Mouse (Mus musculus): ENCODE data around the gene Aph1a. TPM values are rescaled to one million over a fixed set of nuclear protein-coding genes. Genes with fewer than 3 reads are reported as not detected.

The Aph1a gene
- polyA plus RNA-seq, 1 experiment from 2014 or later: 35.1 TPM

DNA sequence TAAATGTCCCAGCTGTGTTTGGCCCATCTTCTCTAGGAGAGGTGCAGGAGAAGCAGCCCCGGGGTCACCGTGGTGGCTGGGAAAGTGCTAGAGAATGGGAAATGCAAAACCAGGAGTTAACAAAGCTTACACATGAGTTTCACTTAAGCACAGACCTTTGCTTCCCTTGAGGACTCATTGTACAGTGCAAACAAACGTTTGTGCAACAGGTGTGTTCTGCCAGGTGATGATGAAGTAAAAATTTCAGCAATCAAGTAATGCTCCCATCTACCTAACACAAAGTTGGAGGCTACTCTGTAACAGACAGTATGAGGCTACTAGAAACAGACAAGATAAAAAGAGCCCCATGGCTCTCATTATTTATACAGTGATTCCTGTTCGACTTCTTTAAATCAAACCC is 14.7 kb upstream of the Aph1a start:
- Histone ChIP-seq H3K4me2 (ENCODE audit: low read length) (no peak overlapping the region), H3K4me1 (ENCODE audit: control insufficient read depth, insufficient read depth, low read length) (peaks cover 12% of the 10 kb centered on the region), H3K36me3 (ENCODE audit: control insufficient read depth, insufficient read depth, low read length) (no peaks in the 10 kb centered on the region), H3K27me3 (ENCODE audit: control insufficient read depth, insufficient read depth, low read depth, low read length) (no peaks in the 10 kb centered on the region; the same call in 1 of the 2 replicates), H3K9me3 (replicated peaks; ENCODE audit: control insufficient read depth, low read length, poor library complexity, severe bottlenecking) (no peaks in the 10 kb centered on the region), H3K4me3 (ENCODE audit: low read depth, low read length) (no peak overlapping the region), H3K9ac (ENCODE audit: low read depth, low read length) (no peak overlapping the region), H3K27ac (ENCODE audit: low read length) (no peak overlapping the region)
- 90% methylated on average over 4 of the region's 4 CpGs for WGBS
- ATAC-seq: no peak

DNA sequence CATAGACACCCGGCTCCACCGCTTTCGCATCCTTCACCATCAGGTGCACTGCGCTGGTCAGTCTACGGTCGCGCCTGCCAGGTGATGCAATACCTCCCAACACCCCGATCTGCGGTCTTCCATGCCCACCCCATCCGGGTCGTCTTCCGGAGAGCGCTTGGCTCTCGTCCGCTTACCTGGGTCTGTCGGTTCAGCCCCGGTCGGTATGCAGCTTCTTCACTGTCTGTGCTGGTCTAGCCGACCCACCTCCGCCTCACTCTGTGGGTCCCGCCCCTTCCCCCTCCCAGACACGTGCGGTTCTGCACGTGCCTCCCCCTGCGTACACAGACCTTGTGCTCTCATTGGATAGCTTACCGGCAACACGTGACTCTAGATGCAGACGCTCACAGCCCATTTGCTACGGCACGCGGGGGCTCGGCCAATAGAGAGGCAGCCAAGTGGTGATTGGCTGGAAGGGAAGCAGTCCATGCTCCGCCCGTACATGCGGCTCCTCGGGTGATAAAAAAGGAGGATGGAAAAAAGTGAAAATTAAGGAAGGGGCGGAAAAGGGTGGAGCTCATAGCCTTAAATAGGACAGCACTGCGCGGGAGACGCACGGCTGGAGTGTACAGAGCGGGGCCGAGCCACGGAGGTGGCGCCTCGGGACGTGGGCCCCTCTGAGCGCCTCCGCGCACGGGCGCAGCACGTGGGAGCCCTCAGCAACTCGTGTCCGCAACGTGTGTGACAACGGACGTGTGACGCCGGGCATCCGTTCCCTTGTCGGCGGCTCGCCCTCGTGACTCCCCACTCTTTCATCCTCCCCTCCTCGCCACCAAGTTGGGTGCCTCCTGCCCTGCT is 11.6 kb upstream of the Aph1a start, which contains the start of gene Ciart:
Gene Ciart (minus strand): TSS at position 273 of the 837 bp plus-strand sequence.
- Histone ChIP-seq H3K4me1 (ENCODE audit: control insufficient read depth, insufficient read depth, low read length) (peaks cover 12% of the 10 kb centered on the region), H3K27me3 (ENCODE audit: control insufficient read depth, insufficient read depth, low read depth, low read length) (peaks cover 2% of the 10 kb centered on the region), H3K4me2 (ENCODE audit: low read length) (peak within 1 kb of the TSS; percentile 100), H3K9ac (ENCODE audit: low read depth, low read length) (peak within 1 kb of the TSS; percentile 68), H3K36me3 (ENCODE audit: control insufficient read depth, insufficient read depth, low read length) (no peaks in the 10 kb centered on the region), H3K9me3 (replicated peaks; ENCODE audit: control insufficient read depth, low read length, poor library complexity, severe bottlenecking) (no peaks in the 10 kb centered on the region), H3K4me3 (ENCODE audit: low read depth, low read length) (peak within 1 kb of the TSS; percentile 66), H3K27ac (ENCODE audit: low read length) (0 out of 2 replicates have a peak within 1 kb of the TSS, but pooled peaks have one; percentile 38)
- WGBS: under 1% methylated on average over 64 of the region's 66 CpGs
- ATAC-seq: peak; percentile 99

DNA sequence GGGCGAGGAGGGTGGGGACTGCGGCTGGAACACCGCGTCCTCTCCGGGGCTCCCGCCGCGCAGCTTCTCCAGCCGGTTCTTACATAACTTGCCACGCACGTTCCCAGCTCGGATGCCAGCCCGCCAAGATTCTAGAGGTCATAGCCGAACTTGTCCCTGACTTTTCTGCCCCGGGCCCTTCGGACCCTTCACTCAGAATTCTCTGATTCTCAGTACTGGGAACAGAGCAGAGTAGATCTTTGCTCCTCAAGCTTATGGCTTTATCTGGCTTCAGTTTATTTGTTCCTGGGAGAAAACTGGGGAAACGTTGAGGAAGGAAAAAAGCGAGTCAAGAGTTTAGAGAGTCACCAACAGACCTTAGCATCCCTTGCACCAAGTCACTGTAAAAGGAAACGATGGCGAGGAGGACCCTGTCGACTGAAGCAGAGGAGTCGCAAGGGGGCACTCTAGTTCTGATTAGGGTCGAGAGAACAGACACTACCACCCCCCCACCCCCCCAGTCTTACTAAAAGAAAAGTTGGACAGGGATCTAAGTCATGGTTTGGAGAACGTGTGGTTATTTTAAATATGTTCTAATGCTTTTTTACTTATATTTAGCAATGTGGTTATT is 10.8 kb upstream of the Aph1a start:
- no peak overlapping the region for H3K27ac ChIP-seq (ENCODE audit: low read length)
- WGBS: 2% methylated on average over 24 of the region's 24 CpGs
- ATAC-seq: no peak

DNA sequence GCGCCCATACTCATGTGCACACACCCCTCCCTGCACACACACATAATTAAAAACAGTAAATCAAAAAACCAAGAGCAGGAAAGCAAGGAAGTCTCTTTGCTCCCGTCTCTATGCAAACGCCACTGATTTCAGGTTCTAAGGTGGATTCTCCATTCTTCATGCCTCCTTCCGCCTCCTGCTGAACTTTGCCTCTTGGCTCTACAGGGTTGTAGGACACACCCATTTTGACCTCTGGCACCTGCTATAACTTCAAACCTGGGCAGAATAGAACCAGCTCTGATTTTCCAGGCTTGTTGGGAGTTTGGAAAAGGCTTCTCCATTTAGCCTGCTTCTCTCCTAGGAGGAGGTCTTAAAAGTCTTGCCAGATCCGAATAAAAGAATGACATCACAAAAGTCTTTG is 9.4 kb upstream of the Aph1a start:
- Histone ChIP-seq H3K4me1 (ENCODE audit: control insufficient read depth, insufficient read depth, low read length) (peaks cover 12% of the 10 kb centered on the region), H3K36me3 (ENCODE audit: control insufficient read depth, insufficient read depth, low read length) (no peaks in the 10 kb centered on the region), H3K4me3 (ENCODE audit: low read depth, low read length) (no peak overlapping the region), H3K27me3 (ENCODE audit: control insufficient read depth, insufficient read depth, low read depth, low read length) (peaks cover 2% of the 10 kb centered on the region), H3K9me3 (replicated peaks; ENCODE audit: control insufficient read depth, low read length, poor library complexity, severe bottlenecking) (no peaks in the 10 kb centered on the region), H3K4me2 (ENCODE audit: low read length) (no peak overlapping the region), H3K27ac (ENCODE audit: low read length) (no peak overlapping the region), H3K9ac (ENCODE audit: low read depth, low read length) (no peak overlapping the region)
- no peak for ATAC-seq
- WGBS: 91% methylated on average over 5 of the region's 5 CpGs

More for the DNA sequence above, 10.8 kb upstream of the Aph1a start:
- Histone ChIP-seq H3K9ac (ENCODE audit: low read depth, low read length) (peak overlapping the region; percentile 50; the same call in 1 of the 2 replicates), H3K27me3 (ENCODE audit: control insufficient read depth, insufficient read depth, low read depth, low read length) (peaks cover 2% of the 10 kb centered on the region), H3K9me3 (replicated peaks; ENCODE audit: control insufficient read depth, low read length, poor library complexity, severe bottlenecking) (no peaks in the 10 kb centered on the region), H3K36me3 (ENCODE audit: control insufficient read depth, insufficient read depth, low read length) (no peaks in the 10 kb centered on the region), H3K4me1 (ENCODE audit: control insufficient read depth, insufficient read depth, low read length) (peaks cover 12% of the 10 kb centered on the region), H3K4me2 (ENCODE audit: low read length) (peak overlapping the region; percentile 100), H3K4me3 (ENCODE audit: low read depth, low read length) (peak overlapping the region; percentile 66)

DNA sequence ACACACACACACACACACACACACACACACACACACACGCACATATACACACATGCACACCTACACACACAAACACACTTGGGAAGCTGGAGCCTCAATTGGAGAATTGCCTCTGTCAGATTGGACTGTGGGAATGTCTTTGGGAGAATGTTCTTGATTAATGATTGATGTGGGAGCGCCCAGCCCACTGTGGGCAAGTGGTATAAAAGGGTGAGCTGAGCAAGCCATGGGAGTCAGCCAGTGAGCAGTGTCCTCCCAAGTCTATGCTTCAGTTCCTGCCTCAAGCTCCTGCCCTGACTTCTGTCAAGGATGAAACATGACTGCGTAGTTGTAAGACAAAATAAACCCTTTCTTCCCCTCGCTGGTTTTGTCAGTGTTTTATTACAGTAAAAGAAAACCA is 6.2 kb upstream of the Aph1a start:
- WGBS: 83% methylated on average over 4 of the region's 4 CpGs
- Histone ChIP-seq H3K36me3 (ENCODE audit: control insufficient read depth, insufficient read depth, low read length) (no peaks in the 10 kb centered on the region), H3K4me2 (ENCODE audit: low read length) (no peak overlapping the region), H3K4me3 (ENCODE audit: low read depth, low read length) (no peak overlapping the region), H3K27me3 (ENCODE audit: control insufficient read depth, insufficient read depth, low read depth, low read length) (peaks cover 2% of the 10 kb centered on the region), H3K9me3 (replicated peaks; ENCODE audit: control insufficient read depth, low read length, poor library complexity, severe bottlenecking) (no peaks in the 10 kb centered on the region), H3K4me1 (ENCODE audit: control insufficient read depth, insufficient read depth, low read length) (peaks cover 5% of the 10 kb centered on the region; the same call in 1 of the 2 replicates), H3K9ac (ENCODE audit: low read depth, low read length) (no peak overlapping the region), H3K27ac (ENCODE audit: low read length) (no peak overlapping the region)
- no peak for ATAC-seq

DNA sequence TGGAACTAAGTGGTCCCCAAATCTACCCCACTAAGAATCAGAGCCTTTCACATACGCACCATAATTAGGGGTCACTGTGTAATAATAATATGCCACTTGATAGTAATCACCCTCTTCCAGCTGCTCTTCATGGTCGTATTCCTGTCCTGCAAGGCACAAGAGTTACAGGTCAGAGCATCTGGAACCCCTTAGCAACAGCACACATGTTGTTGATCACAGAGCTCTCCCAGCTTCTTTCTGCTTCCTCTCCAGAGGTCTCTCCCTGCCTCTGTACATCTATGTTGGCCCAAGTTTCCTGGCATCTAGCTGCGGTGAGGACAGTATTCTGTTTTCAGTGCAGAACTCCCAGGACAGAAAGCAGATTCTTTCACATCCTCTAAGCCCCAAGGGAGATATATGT is 4.1 kb upstream of the Aph1a start:
- H3K36me3 ChIP-seq (ENCODE audit: control insufficient read depth, insufficient read depth, low read length): no peaks in the 10 kb centered on the region
- WGBS: 79% methylated on average over 3 of the region's 3 CpGs
- H3K4me3 ChIP-seq (ENCODE audit: low read depth, low read length): no peak overlapping the region
- H3K9ac ChIP-seq (ENCODE audit: low read depth, low read length): no peak overlapping the region
- no peaks in the 10 kb centered on the region for H3K9me3 ChIP-seq (replicated peaks; ENCODE audit: control insufficient read depth, low read length, poor library complexity, severe bottlenecking)
- peaks cover 6% of the 10 kb centered on the region for H3K4me1 ChIP-seq (ENCODE audit: control insufficient read depth, insufficient read depth, low read length)
- H3K27ac ChIP-seq (ENCODE audit: low read length): no peak overlapping the region
- no peak overlapping the region for H3K4me2 ChIP-seq (ENCODE audit: low read length)
- ATAC-seq: no peak
- peaks cover 2% of the 10 kb centered on the region; the same call in 1 of the 2 replicates for H3K27me3 ChIP-seq (ENCODE audit: control insufficient read depth, insufficient read depth, low read depth, low read length)

DNA sequence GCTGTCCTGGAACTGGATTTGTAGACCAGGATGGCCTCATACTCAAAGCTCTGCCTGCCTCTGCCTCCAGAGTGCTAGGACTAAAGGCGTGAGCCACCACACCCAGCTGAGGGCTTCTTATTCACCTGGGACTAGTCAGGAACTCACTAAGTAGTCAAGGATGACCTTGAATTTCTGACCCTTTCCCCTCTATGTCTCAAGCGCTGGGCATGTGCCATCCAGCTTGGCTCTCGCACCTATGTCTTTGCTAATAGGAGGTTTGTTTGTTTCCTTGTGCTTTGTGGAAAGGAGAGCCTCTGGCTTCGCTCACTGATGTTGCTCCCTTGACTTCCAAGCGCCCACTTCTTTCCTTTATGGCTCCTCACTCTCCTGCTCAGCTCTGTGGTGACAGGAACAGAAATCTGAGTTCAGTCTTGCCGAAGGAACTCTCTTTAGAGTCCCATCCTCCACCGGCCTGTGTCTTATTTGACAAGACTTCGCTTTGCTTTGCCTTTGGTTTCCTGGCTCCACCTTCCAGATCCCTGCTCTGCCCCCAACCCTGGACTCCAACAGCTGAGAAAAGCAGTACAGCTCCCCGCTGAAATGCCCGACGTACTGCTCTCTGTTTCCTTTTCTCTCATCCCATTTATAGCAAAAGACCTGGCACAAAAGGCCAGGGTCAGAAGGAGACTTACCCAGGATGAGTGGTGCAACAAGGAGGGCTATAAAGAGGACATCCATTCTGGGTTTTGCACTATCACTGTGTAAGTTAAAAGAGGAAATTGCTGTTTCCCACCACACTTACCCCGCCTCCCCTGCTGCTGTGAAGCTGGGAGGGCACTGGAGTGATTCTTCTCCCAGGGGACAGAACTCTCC is 2.3 kb upstream of the Aph1a start, which contains the start of gene BC028528:
Gene BC028528 (minus strand): TSS at position 795 of the 855 bp plus-strand sequence.
- Histone ChIP-seq H3K9me3 (replicated peaks; ENCODE audit: control insufficient read depth, low read length, poor library complexity, severe bottlenecking) (no peaks in the 10 kb centered on the region), H3K27ac (ENCODE audit: low read length) (no peak within 1 kb of the TSS; the same call in 1 of the 2 replicates), H3K36me3 (ENCODE audit: control insufficient read depth, insufficient read depth, low read length) (no peaks in the 10 kb centered on the region), H3K4me1 (ENCODE audit: control insufficient read depth, insufficient read depth, low read length) (peaks cover 17% of the 10 kb centered on the region), H3K4me3 (ENCODE audit: low read depth, low read length) (no peak within 1 kb of the TSS), H3K4me2 (ENCODE audit: low read length) (peak within 1 kb of the TSS; percentile 12; the same call in 1 of the 2 replicates), H3K9ac (ENCODE audit: low read depth, low read length) (no peak within 1 kb of the TSS), H3K27me3 (ENCODE audit: control insufficient read depth, insufficient read depth, low read depth, low read length) (no peaks in the 10 kb centered on the region)
- ATAC-seq: no peak
- 27% methylated on average over 12 of the region's 12 CpGs for WGBS

DNA sequence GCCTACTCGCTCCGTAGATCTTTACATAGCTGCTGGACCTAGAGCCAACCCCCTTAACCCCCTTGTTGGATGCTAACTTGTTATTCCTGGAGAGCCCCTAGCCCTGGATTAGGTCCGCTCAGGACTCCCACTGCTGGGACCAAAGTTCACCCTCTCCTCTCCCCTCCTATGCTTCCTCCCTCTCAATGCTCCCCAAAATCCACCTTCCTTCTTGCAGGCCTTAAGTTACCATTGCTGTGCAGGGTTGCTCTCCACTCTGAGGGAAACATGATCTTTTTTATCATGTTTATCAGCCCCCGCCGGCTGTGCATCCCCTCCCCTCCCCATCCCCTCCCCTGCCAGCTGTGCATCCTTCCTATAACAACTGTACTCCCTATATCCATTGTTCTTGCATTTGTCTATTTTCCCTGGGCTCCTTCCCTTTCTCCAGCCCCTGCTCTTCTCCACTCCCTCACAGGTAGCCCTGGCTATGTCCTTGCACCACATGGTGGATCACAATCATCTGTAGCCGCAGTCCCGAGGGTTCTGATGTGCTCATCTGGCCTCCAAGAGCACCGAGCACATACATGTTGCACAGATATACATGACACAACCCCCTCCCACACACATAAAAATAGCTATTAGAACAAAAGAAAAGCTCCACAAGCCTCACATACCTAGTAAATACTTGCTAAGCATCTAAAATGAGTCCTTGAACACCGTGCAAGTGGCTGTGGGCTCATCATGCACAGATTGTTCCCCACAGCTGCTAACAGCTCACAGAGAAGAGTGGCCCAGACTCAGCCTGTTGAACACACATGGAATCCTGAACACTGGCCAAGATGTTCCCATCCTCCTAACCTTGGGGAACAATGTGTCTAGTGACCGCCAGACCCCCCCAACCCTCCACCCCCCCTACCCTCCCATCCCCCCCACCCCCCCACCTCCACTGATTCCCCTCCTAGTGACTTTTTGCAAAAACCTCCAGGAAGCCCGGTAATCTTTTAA is 1.4 kb upstream of the Aph1a start:
- no peaks in the 10 kb centered on the region; the same call in 1 of the 2 replicates for H3K36me3 ChIP-seq (ENCODE audit: control insufficient read depth, insufficient read depth, low read length)
- H3K4me1 ChIP-seq (ENCODE audit: control insufficient read depth, insufficient read depth, low read length): peaks cover 17% of the 10 kb centered on the region
- 39% methylated on average over 11 of the region's 11 CpGs for WGBS
- no peaks in the 10 kb centered on the region for H3K9me3 ChIP-seq (replicated peaks; ENCODE audit: control insufficient read depth, low read length, poor library complexity, severe bottlenecking)
- ATAC-seq: no peak
- no peak overlapping the region; the same call in 1 of the 2 replicates for H3K27ac ChIP-seq (ENCODE audit: low read length)
- peak overlapping the region; percentile 12; the same call in 1 of the 2 replicates for H3K4me2 ChIP-seq (ENCODE audit: low read length)
- no peak overlapping the region for H3K4me3 ChIP-seq (ENCODE audit: low read depth, low read length)
- no peaks in the 10 kb centered on the region for H3K27me3 ChIP-seq (ENCODE audit: control insufficient read depth, insufficient read depth, low read depth, low read length)
- H3K9ac ChIP-seq (ENCODE audit: low read depth, low read length): no peak overlapping the region
